8 mouse cellular contexts compared by ENCODE assay signal in the genomic region with DNA sequence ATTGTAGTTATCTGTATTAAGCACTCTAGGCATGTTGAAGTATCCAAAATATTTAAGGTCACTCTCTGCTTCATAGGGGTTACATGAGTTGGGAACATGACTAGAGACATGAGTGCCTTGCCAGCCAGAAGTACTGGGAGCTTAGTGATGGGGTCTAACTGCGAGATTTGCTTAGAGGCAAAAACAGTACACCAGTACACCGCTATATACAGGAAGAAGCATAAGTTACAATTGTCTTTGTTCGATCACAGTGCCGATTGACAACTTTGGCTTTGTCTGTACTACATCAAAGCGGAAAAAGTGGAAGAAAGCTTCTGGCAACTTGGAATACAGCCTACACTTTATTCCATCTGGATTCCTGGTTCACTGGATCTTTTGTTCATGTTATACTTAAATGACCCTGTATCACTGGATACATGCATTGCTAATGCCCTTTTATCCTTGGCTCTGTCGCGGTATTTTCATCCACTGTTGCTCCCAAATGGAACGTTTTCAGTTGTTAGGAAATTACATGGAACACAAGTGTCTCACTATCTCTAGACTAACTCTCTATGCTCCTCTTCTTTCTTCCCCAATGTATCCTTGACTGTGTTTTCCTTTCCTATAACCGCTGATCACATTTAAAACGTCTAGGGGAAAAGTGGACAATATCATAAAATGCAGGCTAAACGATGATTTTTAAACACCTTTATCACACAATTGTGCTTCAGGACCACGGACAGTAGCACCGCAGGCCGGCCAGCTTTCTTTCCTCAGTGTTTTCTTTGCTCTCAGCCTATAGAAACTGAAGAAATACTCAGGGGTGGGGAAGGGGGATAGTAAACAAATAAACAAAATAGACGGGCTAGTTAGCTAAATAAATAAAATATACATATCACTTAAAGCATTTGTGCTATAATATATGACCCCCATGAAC. TPM values are rescaled to one million over a fixed set of nuclear protein-coding genes. Genes with fewer than 3 reads are reported as not detected.
A peak's percentile ranks its signal among the peaks of the same experiment; 100 is the strongest.
DNase-seq lines count a peak whose midpoint lies in the region; ATAC-seq and TF ChIP-seq lines count a peak whose summit lies in the region.

No protein-coding gene starts in this region.

- intact Hi-C loops in gastrocnemius, postnatal 36 days (cut with DNase I) = no loop called here

- no peak; the same call in 1 of the 2 replicates for ATAC-seq in hindbrain, embryonic 14.5 days (ENCODE audit: low FRiP score)
- peak; percentile 23 for ATAC-seq in neural tube, embryonic 13.5 days (ENCODE audit: low read depth)
- ATAC-seq in granulocyte monocyte progenitor cell, adult 5-6 weeks (replicated peaks; ENCODE audit: poor library complexity, severe bottlenecking) = no peak

- H3K4me1 ChIP-seq in hindbrain, embryonic 14.5 days (replicated peaks; ENCODE audit: control insufficient read depth, insufficient read depth, low read length) = peaks cover 35% of the 10 kb centered on the region
- peaks cover 39% of the 10 kb centered on the region for H3K4me1 ChIP-seq in neural tube, embryonic 13.5 days (replicated peaks)

- H3K4me2 ChIP-seq in hindbrain, embryonic 14.5 days (replicated peaks) = peak overlapping the region; percentile 63
- H3K4me2 ChIP-seq in neural tube, embryonic 13.5 days = peak overlapping the region; percentile 63

- no peak for TF ChIP-seq CTCF in layer of hippocampus, adult 2 months (conservative IDR thresholded peaks at IDR 0.05)

- H3K9me3 ChIP-seq in hindbrain, embryonic 14.5 days (ENCODE audit: control insufficient read depth, low read length) = no peaks in the 10 kb centered on the region
- H3K9me3 ChIP-seq in neural tube, embryonic 13.5 days = no peaks in the 10 kb centered on the region

- DNase-seq in layer of hippocampus, adult 2 months (ENCODE audit: low spot score in 2 of 2) = no peak
- no peak for DNase-seq in layer of hippocampus, adult 11-12 months (ENCODE audit: low spot score)
- DNase-seq in embryo, embryonic 11 days = peak; percentile 56
- no peak for DNase-seq in hindbrain, embryonic 14.5 days (ENCODE audit: low spot score)
- no peak for DNase-seq in gastrocnemius, postnatal 36 days
- no peak for DNase-seq in adrenal gland, adult 8-10 months

- H3K4me3 ChIP-seq in layer of hippocampus, adult 2 months = peak overlapping the region; percentile 82
- peak overlapping the region; percentile 52 for H3K4me3 ChIP-seq in hindbrain, embryonic 14.5 days (replicated peaks; ENCODE audit: low read length)
- H3K4me3 ChIP-seq in neural tube, embryonic 13.5 days = peak overlapping the region; percentile 60

- H3K36me3 ChIP-seq in hindbrain, embryonic 14.5 days (replicated peaks; ENCODE audit: control insufficient read depth, insufficient read depth) = no peaks in the 10 kb centered on the region
- no peaks in the 10 kb centered on the region for H3K36me3 ChIP-seq in neural tube, embryonic 13.5 days

- peak overlapping the region; percentile 97 for H3K27ac ChIP-seq in layer of hippocampus, adult 2 months
- peak overlapping the region; percentile 97 for H3K27ac ChIP-seq in hindbrain, embryonic 14.5 days
- H3K27ac ChIP-seq in neural tube, embryonic 13.5 days (replicated peaks) = peak overlapping the region; percentile 98

- H3K9ac ChIP-seq in hindbrain, embryonic 14.5 days = peak overlapping the region; percentile 82
- peak overlapping the region; percentile 84 for H3K9ac ChIP-seq in neural tube, embryonic 13.5 days

- WGBS in hindbrain, embryonic 14.5 days = 9% methylated on average over 15 of the region's 15 CpGs
- 5% methylated on average over 15 of the region's 15 CpGs for WGBS in neural tube, embryonic 13.5 days

- no peaks in the 10 kb centered on the region for H3K27me3 ChIP-seq in hindbrain, embryonic 14.5 days (ENCODE audit: control insufficient read depth, insufficient read depth, low read length)
- H3K27me3 ChIP-seq in neural tube, embryonic 13.5 days = no peaks in the 10 kb centered on the region

RNA-seq across cellular contexts. Expression of gene Ctnna2, which starts 0.9 kb away (rescaled TPM):
- 10 to 100 TPM; 91.4 to 91.7 TPM for total RNA-seq in layer of hippocampus, adult 2 months (2021)
- 122 and 134 TPM in 2 replicates for polyA plus RNA-seq in hindbrain, embryonic 14.5 days (2014; fragmentation: Nextera tagmentation; extraction: Ambion mirVana)
- polyA plus RNA-seq in neural tube, embryonic 13.5 days (2015; fragmentation: Nextera tagmentation; extraction: Ambion mirVana) = 115 and 122 TPM in 2 replicates
- total RNA-seq in gastrocnemius, postnatal 36 days (2021) = not detected
- total RNA-seq in granulocyte monocyte progenitor cell, adult 5-6 weeks (2014; fragmentation: Nextera tagmentation) = not detected in 2 replicates
- not detected in 2 replicates for total RNA-seq in granulocyte monocyte progenitor cell, adult 5-6 weeks (2017)
- total RNA-seq in adrenal gland, adult 8-10 months (2022) = 1 to 10 TPM; 2.5 to 5.5 (median 3.8) TPM

Comparison
In these comparisons a context has a peak if more than half of its experiments do, and no peak if none do; other contexts are left out.
1. RNA of gene Ctnna2, which starts 0.9 kb away (total RNA-seq): 91.4 to 91.7 TPM in layer of hippocampus, adult 2 months; 2.5 to 5.5 TPM in adrenal gland, adult 8-10 months, not detected in gastrocnemius, postnatal 36 days and not detected in granulocyte monocyte progenitor cell, adult 5-6 weeks; every median in the first group is over 10 times any median in the second.
2. Peak in every context shown above with its lines, with median percentiles within 50 percentile points of each other: H3K27ac ChIP-seq and H3K4me3 ChIP-seq.